Mouse (Mus musculus) frontal cortex, postnatal 14 days (tissue): ENCODE data around the gene Plppr1.
"Not testable (repeated sequence)": the region's sequence is repeated elsewhere in the genome, so short reads cannot be mapped to it uniquely, and the experiment has no call there.

ENCODE experiments used
- DNase-seq, 2 experiments: peaks; one replicate each; pipeline ENCODE4 v3.0.0; 2022; ENCODE audit warnings: low spot score in 2 of 2

Plppr1 gene

DNA sequence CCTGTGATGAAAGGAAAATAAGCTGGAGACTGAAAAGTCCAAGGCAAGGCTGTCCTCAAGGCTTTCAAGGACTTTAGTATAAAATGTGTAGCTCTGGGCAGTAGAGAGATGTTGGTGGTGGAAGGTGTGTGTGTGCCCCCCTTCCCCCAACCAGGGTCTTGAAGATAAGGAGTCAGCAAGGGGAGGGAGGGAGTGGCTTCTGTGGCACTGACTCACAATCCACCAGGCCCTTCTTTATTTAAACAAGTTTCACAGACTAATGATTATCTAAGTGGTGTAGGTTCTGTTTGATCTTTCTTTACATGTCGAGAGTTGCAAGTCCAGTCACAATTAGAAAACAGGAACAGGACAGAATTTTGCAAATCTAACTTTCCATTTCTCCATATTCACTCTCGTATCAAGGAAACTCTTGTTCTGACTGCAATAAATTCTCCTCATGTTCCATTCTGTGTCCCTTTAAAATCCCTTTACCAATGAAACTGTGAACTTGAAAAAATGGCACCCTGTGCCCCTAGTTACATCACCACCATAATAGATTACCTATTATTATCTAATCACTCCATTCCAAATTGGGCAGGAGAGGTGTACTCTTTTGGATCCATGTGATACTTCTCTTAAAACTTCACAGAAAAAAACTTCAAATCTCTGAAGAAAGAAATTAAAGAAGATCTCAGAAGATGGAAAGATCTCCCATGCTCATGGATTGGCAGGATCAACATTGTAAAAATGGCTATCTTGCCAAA, 324.7 kb downstream of the Plppr1 start:
- DNase-seq = not testable (repeated sequence)

DNA sequence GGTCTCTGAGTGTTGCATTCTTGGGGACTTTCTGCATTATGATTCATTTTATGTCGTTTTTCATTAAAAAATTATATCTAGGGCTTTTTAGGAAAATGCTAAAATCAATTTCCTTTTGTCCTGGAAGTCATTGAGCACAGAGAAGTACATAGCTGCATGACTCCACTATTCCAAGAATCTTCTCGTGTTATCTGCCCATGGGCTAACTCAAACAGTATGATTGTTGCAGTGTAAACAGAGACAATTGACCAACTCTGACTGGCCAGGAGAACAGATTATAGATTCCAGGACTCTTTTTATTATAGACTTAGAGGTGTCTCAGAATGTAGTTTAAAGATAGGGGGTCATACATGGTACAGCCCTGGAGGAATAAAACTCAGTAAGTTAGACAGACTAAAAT, 327.8 kb downstream of the Plppr1 start:
- no peak for DNase-seq
